Mouse (Mus musculus): ENCODE measurements around the gene Gm21627.
"Not testable (repeated sequence)": the region's sequence is repeated elsewhere in the genome, so short reads cannot be mapped to it uniquely, and the experiment has no call there.

Gene Gm21627

DNA sequence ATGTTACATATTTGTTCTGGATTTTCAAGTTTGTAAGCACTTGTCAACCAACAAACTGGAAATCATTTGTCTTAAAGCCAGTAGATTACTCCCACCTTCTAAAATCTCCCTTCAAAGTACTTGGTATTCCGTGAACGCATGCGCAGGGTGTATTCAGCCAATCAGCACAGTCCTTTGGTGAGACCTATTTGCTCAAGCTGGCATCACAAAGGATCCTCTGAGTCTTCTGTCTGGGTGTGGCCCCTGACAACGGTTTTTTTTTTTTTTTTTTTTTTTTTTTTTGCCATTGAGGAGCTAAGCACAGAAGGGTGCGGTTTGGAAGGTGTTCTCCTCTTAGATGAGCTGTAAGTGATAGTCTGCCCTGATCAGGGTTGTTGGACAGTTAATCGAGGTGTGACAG, at the start of gene Gm21627:
Gene Gm21627, plus strand, starts transcription at position 301 of the 400 bp plus-strand sequence.
- not testable (repeated sequence) for DNase-seq

All from thymus, postnatal 14 days (tissue).